Mouse (Mus musculus) CH12.LX (cell line): ENCODE results near the gene Ptpn14. TPM values are rescaled to one million over a fixed set of nuclear protein-coding genes. Genes with fewer than 3 reads are reported as not detected.

Experiments used
- DNase-seq: peaks from one replicate; pipeline ENCODE4 v3.0.0-alpha.2; 2013; ENCODE audit errors: extremely low read depth
- H3K27ac ChIP-seq: 2 replicates; pipeline ENCODE4 v1.5.1; 2012; ENCODE audit warnings: low read depth, mild to moderate bottlenecking, control low read depth, moderate library complexity; ENCODE audit not compliant: insufficient read depth
- H3K27me3 ChIP-seq: replicated peaks from 2 replicates; pipeline ENCODE3; 2012; ENCODE audit warnings: inconsistent platforms
- H3K36me3 ChIP-seq, 2 experiments: replicated peaks in 1 of 2; 2 replicates each; pipeline versions ENCODE3 to v1.6.1; 2012; ENCODE audit warnings: inconsistent platforms in 1 of 2, low read length in 1 of 2, mild to moderate bottlenecking in 1 of 2, mixed read lengths in 1 of 2, moderate library complexity in 1 of 2; ENCODE audit not compliant: control insufficient read depth in 1 of 2, insufficient read depth in 1 of 2
- H3K4me1 ChIP-seq, 2 experiments: 2 replicates each; pipeline ENCODE4 v1.6.1; 2012; ENCODE audit warnings: inconsistent platforms in 1 of 2, moderate library complexity in 1 of 2; ENCODE audit not compliant: insufficient read depth in 2 of 2, control insufficient read depth in 1 of 2
- H3K4me2 ChIP-seq: 2 replicates; pipeline ENCODE4 v1.6.1; 2012; ENCODE audit warnings: low read depth, mild to moderate bottlenecking, control low read depth; ENCODE audit not compliant: poor library complexity, insufficient read depth, severe bottlenecking
- H3K4me3 ChIP-seq, 3 experiments: fragments of 150-350 bp in 1 of 3; sonication (generic) in 1 of 3; replicated peaks in 1 of 3; 2 replicates each; pipeline versions ENCODE3 to v1.5.1; 2011 to 2012; ENCODE audit warnings: low read depth in 2 of 3, low read length in 2 of 3, mild to moderate bottlenecking in 2 of 3, moderate library complexity in 2 of 3, control low read depth in 1 of 3, improper control_type of control experiment in 1 of 3, inconsistent platforms in 1 of 3, mixed read lengths in 1 of 3; ENCODE audit not compliant: poor library complexity in 1 of 3
- H3K79me2 ChIP-seq: replicated peaks from 2 replicates; pipeline ENCODE4 v1.6.1; 2012; ENCODE audit warnings: mild to moderate bottlenecking, moderate library complexity; ENCODE audit not compliant: control insufficient read depth, poor library complexity, insufficient read depth, severe bottlenecking; ENCODE audit errors: extremely low read depth
- H3K9ac ChIP-seq: 2 replicates; pipeline ENCODE4 v1.6.1; 2012; ENCODE audit warnings: low read depth, mild to moderate bottlenecking, control low read depth, moderate library complexity; ENCODE audit not compliant: insufficient read depth
- H3K9me3 ChIP-seq: replicated peaks from 2 replicates; pipeline ENCODE3; 2012; ENCODE audit warnings: low read length, inconsistent platforms, mixed read lengths
- BHLHE40 ChIP-seq: IDR thresholded peaks from 2 replicates; pipeline ENCODE4 v1.6.1; 2011; ENCODE audit warnings: mild to moderate bottlenecking, low read depth, low read length, improper control_type of control experiment
- CHD1 ChIP-seq: IDR thresholded peaks from 2 replicates; pipeline ENCODE4 v1.6.1; 2012; ENCODE audit warnings: low read depth, low read length, improper control_type of control experiment, inconsistent platforms
- CHD2 ChIP-seq: IDR thresholded peaks from 2 replicates; pipeline ENCODE4 v1.6.1; 2011; ENCODE audit warnings: low read length, improper control_type of control experiment
- CTCF ChIP-seq, 2 experiments: IDR thresholded peaks in 1 of 2; conservative IDR thresholded peaks in 1 of 2; 2 replicates each; pipeline ENCODE4 v1.5.1; 2011 to 2012; ENCODE audit warnings: low read depth in 2 of 2, low read length in 2 of 2, improper control_type of control experiment in 1 of 2, inconsistent platforms in 1 of 2, mild to moderate bottlenecking in 1 of 2, moderate library complexity in 1 of 2
- ELF1 ChIP-seq: IDR thresholded peaks from 2 replicates; pipeline ENCODE4 v1.6.1; 2014; ENCODE audit warnings: low read depth, mild to moderate bottlenecking, inconsistent platforms, low read length, improper control_type of control experiment
- EP300 ChIP-seq: IDR thresholded peaks from 2 replicates; pipeline ENCODE4 v1.6.1; 2011; ENCODE audit warnings: low read length, improper control_type of control experiment
- GABPA ChIP-seq: IDR thresholded peaks from 2 replicates; pipeline ENCODE4 v1.6.1; 2012; ENCODE audit warnings: low read depth, low read length, improper control_type of control experiment, inconsistent platforms; ENCODE audit not compliant: insufficient replicate concordance
- IRF4 ChIP-seq: IDR thresholded peaks from 2 replicates; pipeline ENCODE4 v1.6.1; 2014; ENCODE audit warnings: low read depth, mild to moderate bottlenecking, inconsistent platforms, low read length, improper control_type of control experiment
- JUN ChIP-seq: IDR thresholded peaks from 2 replicates; pipeline ENCODE4 v1.6.1; 2011; ENCODE audit warnings: low read depth, mild to moderate bottlenecking, low read length, improper control_type of control experiment, moderate library complexity; ENCODE audit not compliant: insufficient read depth
- MAZ ChIP-seq: IDR thresholded peaks from 2 replicates; pipeline ENCODE4 v1.6.1; 2012; ENCODE audit warnings: low read depth, mild to moderate bottlenecking, inconsistent platforms, low read length, improper control_type of control experiment, moderate library complexity
- MEF2A ChIP-seq: IDR thresholded peaks from 2 replicates; pipeline ENCODE4 v1.6.1; 2014; ENCODE audit warnings: low read depth, mild to moderate bottlenecking, inconsistent platforms, low read length, improper control_type of control experiment, borderline replicate concordance
- MYC ChIP-seq: IDR thresholded peaks from 2 replicates; pipeline ENCODE4 v1.6.1; 2011; ENCODE audit warnings: low read depth, mild to moderate bottlenecking, improper control_type of control experiment, low read length
- NRF1 ChIP-seq: IDR thresholded peaks from 2 replicates; pipeline ENCODE4 v1.6.1; 2014; ENCODE audit warnings: low read depth, mild to moderate bottlenecking, inconsistent platforms, low read length, improper control_type of control experiment, moderate library complexity
- POLR2A ChIP-seq: IDR thresholded peaks from 2 replicates; pipeline ENCODE4 v1.6.1; 2011; ENCODE audit warnings: low read depth, mild to moderate bottlenecking, improper control_type of control experiment, low read length
- SIN3A ChIP-seq: IDR thresholded peaks from 2 replicates; pipeline ENCODE4 v1.6.1; 2012; ENCODE audit warnings: low read length, improper control_type of control experiment, inconsistent platforms
- SMC3 ChIP-seq: IDR thresholded peaks from 2 replicates; pipeline ENCODE4 v1.6.1; 2011; ENCODE audit warnings: low read depth, low read length, improper control_type of control experiment
- TCF12 ChIP-seq: IDR thresholded peaks from 2 replicates; pipeline ENCODE4 v1.6.1; 2014; ENCODE audit warnings: low read depth, mild to moderate bottlenecking, inconsistent platforms, low read length, improper control_type of control experiment
- UBTF ChIP-seq: IDR thresholded peaks from 2 replicates; pipeline ENCODE4 v1.6.1; 2012; ENCODE audit warnings: low read depth, mild to moderate bottlenecking, inconsistent platforms, low read length, improper control_type of control experiment, moderate library complexity
- USF1 ChIP-seq: IDR thresholded peaks from 2 replicates; pipeline ENCODE4 v1.6.1; 2014; ENCODE audit warnings: low read depth, mild to moderate bottlenecking, inconsistent platforms, low read length, improper control_type of control experiment
- ZKSCAN1 ChIP-seq: IDR thresholded peaks from 2 replicates; pipeline ENCODE4 v1.6.1; 2012; ENCODE audit warnings: low read depth, inconsistent platforms, low read length, improper control_type of control experiment, borderline replicate concordance
- ZMIZ1 ChIP-seq: IDR thresholded peaks from 2 replicates; pipeline ENCODE4 v1.6.1; 2012; ENCODE audit warnings: low read depth, mild to moderate bottlenecking, inconsistent platforms, low read length, improper control_type of control experiment
- ZNF384 ChIP-seq: IDR thresholded peaks from 2 replicates; pipeline ENCODE4 v1.6.1; 2012; ENCODE audit warnings: low read depth, low read length, improper control_type of control experiment, inconsistent platforms
- dilution Hi-C: fragments of 300-500 bp; cut with MboI; formaldehyde crosslinking; loops from 2 replicates; pipeline ENCODE4 v1.14.3; 2020; ENCODE audit warnings: low sequenced_read_pairs; ENCODE audit not compliant: extremely low pct_unique_long_range_greater_than_20kb, extremely low pct_ligation_motif_present
- in situ Hi-C: fragments of 300-500 bp; cut with MboI; formaldehyde crosslinking; loops from 3 replicates; pipeline ENCODE4 v1.14.3; 2019; ENCODE audit warnings: low sequenced_read_pairs, low pct_ligation_motif_present, low pct_unique_long_range_greater_than_20kb, mixed read lengths
- polyA plus RNA-seq: library from polyadenylated mRNA; unstranded; fragments of >175 nt; gene quantifications from 2 replicates; pipeline ENCODE4 v1.2.1, GENCODE M21; 2012; ENCODE audit warnings: low read depth; ENCODE audit not compliant: insufficient read length
- total RNA-seq, 2 experiments: library from RNA; depleted of rRNA; stranded (reverse); fragments of 300-350 nt in 1 of 2; fragments of >200 nt in 1 of 2; gene quantifications; 2 replicates each; pipeline ENCODE4 v1.2.3; 2012 to 2014

The Ptpn14 gene
- total and polyA plus RNA-seq, 3 experiments, result under 0.01 to 0.10 TPM; not detected in 1

GRCm38 (mm10) chr1:189709001-189709400 is 19.1 kb upstream of the Ptpn14 start:
- Histone ChIP-seq H3K79me2 (no peaks in the 10 kb centered on the region), H3K9me3 (no peaks in the 10 kb centered on the region), H3K4me2 (no peak overlapping the region), H3K36me3 (no peaks in the 10 kb centered on the region), H3K9ac (no peak overlapping the region), H3K4me3 (no peak overlapping the region)
- TF ChIP-seq BHLHE40 (no peak), ZNF384 (no peak), MEF2A (no peak), IRF4 (no peak), GABPA (no peak), POLR2A (no peak), JUN (no peak), ZMIZ1 (no peak)
- TF ChIP-seq, all 38 proteins: peak for 0
- Histone ChIP-seq H3K27ac (no peak overlapping the region), H3K4me1 (no peaks in the 10 kb centered on the region), H3K27me3 (no peaks in the 10 kb centered on the region)
- no peak for DNase-seq
- dilution Hi-C loops, result no loop called here
- in situ Hi-C loops, result loop anchor here (5.0 to 10.0 kb wide), 2 partner anchors 173 to 266 kb away; no protein-coding TSS in a partner anchor

- no peak for TF ChIP-seq IRF4
- no peak for TF ChIP-seq EP300
- TF ChIP-seq, all 38 proteins: peak for 0
- dilution Hi-C loops, result no loop called here
- H3K4me2 ChIP-seq, result no peak overlapping the region
These were observed 11.9 kb upstream of the Ptpn14 start for GRCm38 (mm10) chr1:189715915-189716797.

GRCm38 (mm10) chr1:189717546-189717945 is 10.5 kb upstream of the Ptpn14 start:
- in situ Hi-C loops (no loop called here), dilution Hi-C loops (no loop called here)
- peaks cover 0 to 6% of the 10 kb centered on the region in 2 experiments; a peak in 2 of 4 replicates for H3K4me1 ChIP-seq
- DNase-seq, result no peak
- no peaks in the 10 kb centered on the region for H3K36me3 ChIP-seq
- H3K27ac ChIP-seq, result no peak overlapping the region
- peaks cover 6% of the 10 kb centered on the region for H3K9me3 ChIP-seq
- no peak overlapping the region for H3K9ac ChIP-seq
- no peak overlapping the region for H3K4me2 ChIP-seq
- no peak overlapping the region for H3K4me3 ChIP-seq
- H3K27me3 ChIP-seq, result no peaks in the 10 kb centered on the region
- H3K79me2 ChIP-seq, result no peaks in the 10 kb centered on the region
- no peak for TF ChIP-seq SMC3
- TF ChIP-seq CHD2, result no peak
- no peak for TF ChIP-seq CHD1
- no peak for TF ChIP-seq SIN3A
- TF ChIP-seq UBTF, result no peak
- no peak for TF ChIP-seq ELF1
- TF ChIP-seq NRF1, result no peak
- TF ChIP-seq TCF12, result no peak
- no peak for TF ChIP-seq USF1
- no peak for TF ChIP-seq ZMIZ1
- no peak for TF ChIP-seq POLR2A
- no peak for TF ChIP-seq ZKSCAN1
- TF ChIP-seq CTCF (conservative IDR thresholded peaks at IDR 0.05 in 1 of 2, IDR thresholded peaks at IDR 0.05 in 1 of 2; ENCODE audit: low read depth in 2 of 2, low read length in 2 of 2), result no peak
- no peak for TF ChIP-seq MYC
- TF ChIP-seq IRF4, result no peak
- no peak for TF ChIP-seq MAZ
- TF ChIP-seq MEF2A, result no peak

More at GRCm38 (mm10) chr1:189715915-189716797, 11.9 kb upstream of the Ptpn14 start:
- H3K36me3 ChIP-seq, result no peaks in the 10 kb centered on the region
- no peak overlapping the region for H3K4me3 ChIP-seq
- H3K79me2 ChIP-seq, result no peaks in the 10 kb centered on the region
- H3K27ac ChIP-seq, result no peak overlapping the region
- H3K27me3 ChIP-seq, result no peaks in the 10 kb centered on the region
- H3K4me1 ChIP-seq, result peaks cover 0 to 6% of the 10 kb centered on the region in 2 experiments; a peak in 2 of 4 replicates
- H3K9ac ChIP-seq, result no peak overlapping the region
- peaks cover 6% of the 10 kb centered on the region for H3K9me3 ChIP-seq
- in situ Hi-C loops, result no loop called here
- DNase-seq, result no peak
